Mouse (Mus musculus) ES-E14 (cell line): ENCODE measurements around the gene Mff. TPM values are rescaled to one million over a fixed set of nuclear protein-coding genes. Genes with fewer than 3 reads are reported as not detected.

Experiments
- DNase-seq: peaks from one replicate; pipeline ENCODE4 v3.0.0-alpha.2; 2013; ENCODE audit warnings: low read depth, low spot score
- H3K27ac ChIP-seq: 2 replicates; pipeline ENCODE4 v1.5.1; 2012; ENCODE audit warnings: low read depth, mild to moderate bottlenecking, low read length, moderate library complexity, mixed read lengths; ENCODE audit not compliant: poor library complexity, insufficient read depth, severe bottlenecking
- H3K36me3 ChIP-seq: 2 replicates; pipeline ENCODE4 v1.6.1; 2012; ENCODE audit warnings: mild to moderate bottlenecking, low read length, moderate library complexity, mixed read lengths; ENCODE audit not compliant: control insufficient read depth, poor library complexity, insufficient read depth, severe bottlenecking
- H3K4me1 ChIP-seq, 2 experiments: fragments of 150-350 bp in 1 of 2; sonication (generic) in 1 of 2; 2 replicates each; pipeline ENCODE4 v1.6.1; 2012; ENCODE audit warnings: low read length in 2 of 2, mild to moderate bottlenecking in 1 of 2, mixed read lengths in 1 of 2; ENCODE audit not compliant: control insufficient read depth in 2 of 2, insufficient read depth in 2 of 2, poor library complexity in 1 of 2
- H3K4me3 ChIP-seq, 2 experiments: fragments of 150-350 bp in 1 of 2; sonication (generic) in 1 of 2; 2 replicates each; pipeline ENCODE4 v1.5.1; 2012; ENCODE audit warnings: low read length in 2 of 2, low read depth in 1 of 2, mild to moderate bottlenecking in 1 of 2, mixed read lengths in 1 of 2; ENCODE audit not compliant: insufficient read depth in 1 of 2, poor library complexity in 1 of 2, severe bottlenecking in 1 of 2
- H3K9ac ChIP-seq: 2 replicates; pipeline ENCODE4 v1.6.1; 2012; ENCODE audit warnings: low read depth, mild to moderate bottlenecking, low read length, mixed read lengths; ENCODE audit not compliant: poor library complexity, insufficient read depth, severe bottlenecking
- H3K9me3 ChIP-seq: fragments of 150-350 bp; sonication (generic); 2 replicates; pipeline ENCODE4 v1.6.1; 2012; ENCODE audit warnings: low read depth, mild to moderate bottlenecking, low read length; ENCODE audit not compliant: control insufficient read depth, insufficient read depth
- CHD2 ChIP-seq: IDR thresholded peaks from 2 replicates; pipeline ENCODE4 v1.6.1; 2014; ENCODE audit warnings: mild to moderate bottlenecking, low read depth, low read length, inconsistent platforms
- HCFC1 ChIP-seq: IDR thresholded peaks from 2 replicates; pipeline ENCODE4 v1.6.1; 2012; ENCODE audit warnings: low read length, inconsistent platforms, borderline replicate concordance; ENCODE audit not compliant: insufficient read depth
- MAFK ChIP-seq: IDR thresholded peaks from 2 replicates; pipeline ENCODE4 v1.6.1; 2014; ENCODE audit warnings: mild to moderate bottlenecking, low read depth, low read length, inconsistent platforms; ENCODE audit not compliant: insufficient read depth
- ZC3H11A ChIP-seq: IDR thresholded peaks from 2 replicates; pipeline ENCODE4 v1.6.1; 2012; ENCODE audit warnings: low read depth, mild to moderate bottlenecking, inconsistent platforms, low read length, borderline replicate concordance
- ZNF384 ChIP-seq: IDR thresholded peaks from 2 replicates; pipeline ENCODE4 v1.6.1; 2012; ENCODE audit warnings: low read depth, low read length, inconsistent platforms
- in situ Hi-C, 2 experiments: fragments of 600-800 bp; cut with MboI; formaldehyde crosslinking; loops; one replicate each; pipeline ENCODE4 v1.15.1; 2025; ENCODE audit warnings: low sequenced_read_pairs in 2 of 2, inconsistent platforms in 1 of 2; ENCODE audit not compliant: unreplicated experiment in 2 of 2
- total RNA-seq: library from RNA; depleted of rRNA; stranded (reverse); fragments of 300-350 nt; gene quantifications from 2 replicates; pipeline ENCODE4 v1.2.3, GENCODE M21; 2012

Mff gene
- total RNA-seq, 1 experiment: 70.4 TPM

- H3K4me1 ChIP-seq: no peaks in the 10 kb centered on the region
- H3K36me3 ChIP-seq: no peaks in the 10 kb centered on the region
- no peak overlapping the region for H3K4me3 ChIP-seq
- no peaks in the 10 kb centered on the region for H3K9me3 ChIP-seq
- in situ Hi-C loops: no loop called here
- DNase-seq: no peak
- no peak overlapping the region for H3K27ac ChIP-seq
- no peak for TF ChIP-seq ZNF384
- no peak for TF ChIP-seq ZC3H11A
- TF ChIP-seq HCFC1: no peak
- TF ChIP-seq CHD2: no peak
- TF ChIP-seq MAFK: no peak
- H3K9ac ChIP-seq: no peak overlapping the region
Measured at GRCm38 (mm10) chr1:82773208-82773607, 48.5 kb downstream of the Mff start.

GRCm38 (mm10) chr1:82775293-82775692 lies 50.6 kb downstream of the Mff start:
- no peak for TF ChIP-seq MAFK
- TF ChIP-seq ZNF384: no peak
- TF ChIP-seq ZC3H11A: no peak
- no peak for TF ChIP-seq CHD2
- TF ChIP-seq HCFC1: no peak
- no peaks in the 10 kb centered on the region for H3K9me3 ChIP-seq
- no peak overlapping the region for H3K27ac ChIP-seq
- no peaks in the 10 kb centered on the region for H3K36me3 ChIP-seq
- H3K9ac ChIP-seq: no peak overlapping the region
- H3K4me1 ChIP-seq: no peaks in the 10 kb centered on the region
- no peak overlapping the region for H3K4me3 ChIP-seq
- in situ Hi-C loops: no loop called here
- no peak for DNase-seq

GRCm38 (mm10) chr1:82779388-82779966 lies 54.8 kb downstream of the Mff start:
- no peak for DNase-seq
- no peak overlapping the region for H3K4me3 ChIP-seq
- TF ChIP-seq HCFC1 (no peak), CHD2 (no peak), ZNF384 (no peak), MAFK (no peak), ZC3H11A (no peak)
- no peaks in the 10 kb centered on the region for H3K36me3 ChIP-seq
- no peak overlapping the region for H3K27ac ChIP-seq
- no peaks in the 10 kb centered on the region for H3K4me1 ChIP-seq
- H3K9ac ChIP-seq: no peak overlapping the region
- H3K9me3 ChIP-seq: no peaks in the 10 kb centered on the region
- in situ Hi-C loops: no loop called here

GRCm38 (mm10) chr1:82783559-82783958 lies 58.9 kb downstream of the Mff start:
- in situ Hi-C loops: no loop called here
- TF ChIP-seq ZNF384: no peak
- TF ChIP-seq HCFC1: no peak
- no peak for TF ChIP-seq MAFK
- TF ChIP-seq CHD2: no peak
- TF ChIP-seq ZC3H11A: no peak

GRCm38 (mm10) chr1:82785546-82785945 lies 60.9 kb downstream of the Mff start:
- Histone ChIP-seq H3K4me1 (no peaks in the 10 kb centered on the region; a peak in 1 of 4 replicates), H3K4me3 (no peak overlapping the region), H3K9ac (no peak overlapping the region), H3K27ac (no peak overlapping the region), H3K36me3 (no peaks in the 10 kb centered on the region), H3K9me3 (no peaks in the 10 kb centered on the region)
- in situ Hi-C loops: no loop called here
- DNase-seq: no peak
- TF ChIP-seq CHD2 (no peak), ZNF384 (no peak)

More at GRCm38 (mm10) chr1:82783559-82783958, 58.9 kb downstream of the Mff start:
- no peak overlapping the region for H3K9ac ChIP-seq
- H3K9me3 ChIP-seq: no peaks in the 10 kb centered on the region
- no peak for DNase-seq
- no peak overlapping the region for H3K4me3 ChIP-seq
- H3K4me1 ChIP-seq: no peaks in the 10 kb centered on the region; a peak in 1 of 4 replicates
- no peak overlapping the region for H3K27ac ChIP-seq
- H3K36me3 ChIP-seq: no peaks in the 10 kb centered on the region
